Mouse (Mus musculus): ENCODE data around the gene Gpr183.

Gene Gpr183

GRCm38 (mm10) chr14:121904754-121905153 is 60.2 kb downstream of the Gpr183 start:
- no peak for DNase-seq (ENCODE audit: extremely low spot score, low spot score)

GRCm38 (mm10) chr14:121903381-121903876 is 61.6 kb downstream of the Gpr183 start:
- no peak for DNase-seq (ENCODE audit: extremely low spot score, low spot score)

Data from neural tube, embryonic 10.5 days (tissue).